Mouse (Mus musculus): ENCODE measurements at regions not wholly inside any gene's neighbourhood (a gene's known extent, or its start where the extent isn't known, plus 50 kb on each side); places are given as distances from the start of the nearest gene placed in this dataset.

DNA sequence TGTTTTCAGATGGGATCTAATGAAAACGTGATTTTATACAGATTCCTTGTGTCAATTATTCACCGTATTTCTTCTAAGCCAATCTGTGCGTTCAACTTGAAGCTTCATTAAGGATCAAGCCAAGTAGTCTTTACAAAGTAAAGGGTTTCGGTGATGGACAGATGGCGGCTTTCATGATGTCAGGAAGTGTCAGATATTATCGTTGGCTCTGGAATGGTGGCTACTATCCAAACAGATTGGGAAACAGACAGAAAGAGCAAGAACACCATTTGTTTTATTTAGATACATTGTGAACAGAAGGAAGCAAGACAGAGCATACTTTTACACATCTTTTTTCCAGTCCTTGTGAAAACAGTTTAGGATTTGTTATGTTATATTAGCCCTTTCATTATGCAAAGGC is 269.3 kb downstream of the Etv1 start:
- no peaks in the 10 kb centered on the region for H3K36me3 ChIP-seq (replicated peaks in 1 of 2; ENCODE audit: control insufficient read depth in 1 of 2, insufficient read depth in 1 of 2, low read length in 1 of 2)
- dilution Hi-C loops (cut with MboI; ENCODE audit: extremely low pct_ligation_motif_present, extremely low pct_unique_long_range_greater_than_20kb, low sequenced_read_pairs), result no loop called here
- no peak overlapping the region for H3K9ac ChIP-seq (ENCODE audit: insufficient read depth, low read depth)
- no peak overlapping the region for H3K4me2 ChIP-seq (ENCODE audit: insufficient read depth, low read depth, poor library complexity, severe bottlenecking)
- no peaks in the 10 kb centered on the region for H3K4me1 ChIP-seq (ENCODE audit: control insufficient read depth in 1 of 2, insufficient read depth in 2 of 2)
- H3K79me2 ChIP-seq (replicated peaks; ENCODE audit: control insufficient read depth, extremely low read depth, insufficient read depth, poor library complexity, severe bottlenecking), result no peaks in the 10 kb centered on the region
- DNase-seq (ENCODE audit: extremely low read depth), result no peak
- no peaks in the 10 kb centered on the region for H3K9me3 ChIP-seq (replicated peaks; ENCODE audit: low read length)
- TF ChIP-seq SIN3A (IDR thresholded peaks at IDR 0.05; ENCODE audit: low read length) (no peak), USF2 (conservative IDR thresholded peaks at IDR 0.05; ENCODE audit: low read depth, low read length) (no peak), HCFC1 (IDR thresholded peaks at IDR 0.05; ENCODE audit: low read depth, low read length) (no peak), RCOR1 (conservative IDR thresholded peaks at IDR 0.05; ENCODE audit: low read depth, low read length) (no peak), JUN (IDR thresholded peaks at IDR 0.05; ENCODE audit: insufficient read depth, low read depth, low read length) (no peak), PAX5 (IDR thresholded peaks at IDR 0.05; ENCODE audit: low read length) (no peak), CHD1 (IDR thresholded peaks at IDR 0.05; ENCODE audit: low read depth, low read length) (no peak), MAZ (IDR thresholded peaks at IDR 0.05; ENCODE audit: low read depth, low read length) (no peak), RAD21 (IDR thresholded peaks at IDR 0.05; ENCODE audit: low read depth, low read length) (no peak)
- no peaks in the 10 kb centered on the region for H3K27me3 ChIP-seq (replicated peaks)
- no peak overlapping the region for H3K27ac ChIP-seq (ENCODE audit: insufficient read depth, low read depth)
- in situ Hi-C loops (cut with MboI; ENCODE audit: low pct_ligation_motif_present, low pct_unique_long_range_greater_than_20kb, low sequenced_read_pairs), result no loop called here
- H3K4me3 ChIP-seq (replicated peaks in 1 of 3; ENCODE audit: low read depth in 2 of 3, low read length in 2 of 3, poor library complexity in 1 of 3), result no peak overlapping the region

GRCm38 (mm10) chr12:39048958-39049357 is 269.8 kb downstream of the Etv1 start:
- Histone ChIP-seq H3K36me3 (replicated peaks in 1 of 2; ENCODE audit: control insufficient read depth in 1 of 2, insufficient read depth in 1 of 2, low read length in 1 of 2) (no peaks in the 10 kb centered on the region), H3K4me3 (replicated peaks in 1 of 3; ENCODE audit: low read depth in 2 of 3, low read length in 2 of 3, poor library complexity in 1 of 3) (no peak overlapping the region), H3K27me3 (replicated peaks) (no peaks in the 10 kb centered on the region), H3K4me1 (ENCODE audit: control insufficient read depth in 1 of 2, insufficient read depth in 2 of 2) (no peaks in the 10 kb centered on the region), H3K9me3 (replicated peaks; ENCODE audit: low read length) (no peaks in the 10 kb centered on the region), H3K79me2 (replicated peaks; ENCODE audit: control insufficient read depth, extremely low read depth, insufficient read depth, poor library complexity, severe bottlenecking) (no peaks in the 10 kb centered on the region), H3K9ac (ENCODE audit: insufficient read depth, low read depth) (no peak overlapping the region), H3K27ac (ENCODE audit: insufficient read depth, low read depth) (no peak overlapping the region), H3K4me2 (ENCODE audit: insufficient read depth, low read depth, poor library complexity, severe bottlenecking) (no peak overlapping the region)
- peak; percentile 39 for DNase-seq (ENCODE audit: extremely low read depth)
- in situ Hi-C loops (cut with MboI; ENCODE audit: low pct_ligation_motif_present, low pct_unique_long_range_greater_than_20kb, low sequenced_read_pairs) (no loop called here), dilution Hi-C loops (cut with MboI; ENCODE audit: extremely low pct_ligation_motif_present, extremely low pct_unique_long_range_greater_than_20kb, low sequenced_read_pairs) (no loop called here)
- no peak for TF ChIP-seq PAX5 (IDR thresholded peaks at IDR 0.05; ENCODE audit: low read length)
- no peak for TF ChIP-seq TCF12 (IDR thresholded peaks at IDR 0.05; ENCODE audit: low read depth, low read length)
- TF ChIP-seq CTCF (conservative IDR thresholded peaks at IDR 0.05 in 1 of 2, IDR thresholded peaks at IDR 0.05 in 1 of 2; ENCODE audit: low read depth in 2 of 2, low read length in 2 of 2), result peak; percentile 37 to 68; a peak in 3 of 4 replicates
- TF ChIP-seq BHLHE40 (IDR thresholded peaks at IDR 0.05; ENCODE audit: low read depth, low read length), result no peak
- no peak for TF ChIP-seq USF1 (IDR thresholded peaks at IDR 0.05; ENCODE audit: low read depth, low read length)
- no peak for TF ChIP-seq SIN3A (IDR thresholded peaks at IDR 0.05; ENCODE audit: low read length)
- no peak for TF ChIP-seq JUND (conservative IDR thresholded peaks at IDR 0.05; ENCODE audit: low read depth, low read length)
- no peak for TF ChIP-seq MEF2A (IDR thresholded peaks at IDR 0.05; ENCODE audit: borderline replicate concordance, low read depth, low read length)
- no peak for TF ChIP-seq MAZ (IDR thresholded peaks at IDR 0.05; ENCODE audit: low read depth, low read length)
- no peak for TF ChIP-seq JUN (IDR thresholded peaks at IDR 0.05; ENCODE audit: insufficient read depth, low read depth, low read length)
- TF ChIP-seq SMC3 (IDR thresholded peaks at IDR 0.05; ENCODE audit: low read depth, low read length), result peak; percentile 64
- no peak for TF ChIP-seq ELF1 (IDR thresholded peaks at IDR 0.05; ENCODE audit: low read depth, low read length)
- no peak for TF ChIP-seq IRF4 (IDR thresholded peaks at IDR 0.05; ENCODE audit: low read depth, low read length)
- TF ChIP-seq MYC (IDR thresholded peaks at IDR 0.05; ENCODE audit: low read depth, low read length), result no peak
- TF ChIP-seq ZNF384 (IDR thresholded peaks at IDR 0.05; ENCODE audit: low read depth, low read length), result no peak
- TF ChIP-seq TBP (conservative IDR thresholded peaks at IDR 0.05; ENCODE audit: low read depth, low read length), result no peak
- no peak for TF ChIP-seq ZC3H11A (IDR thresholded peaks at IDR 0.05; ENCODE audit: low read depth, low read length)
- TF ChIP-seq USF2 (conservative IDR thresholded peaks at IDR 0.05; ENCODE audit: low read depth, low read length), result no peak
- no peak for TF ChIP-seq NRF1 (IDR thresholded peaks at IDR 0.05; ENCODE audit: low read depth, low read length)
- no peak for TF ChIP-seq ETS1 (conservative IDR thresholded peaks at IDR 0.05; ENCODE audit: low read depth, low read length)
- TF ChIP-seq MXI1 (IDR thresholded peaks at IDR 0.05; ENCODE audit: low read depth, low read length), result no peak
- no peak for TF ChIP-seq MAX (IDR thresholded peaks at IDR 0.05; ENCODE audit: low read length)
- no peak for TF ChIP-seq POLR2AphosphoS2 (IDR thresholded peaks at IDR 0.05; ENCODE audit: low read depth, low read length)
- TF ChIP-seq RAD21 (IDR thresholded peaks at IDR 0.05; ENCODE audit: low read depth, low read length), result peak; percentile 58
- no peak for TF ChIP-seq KAT2A (IDR thresholded peaks at IDR 0.05; ENCODE audit: insufficient replicate concordance, low read length)
- no peak for TF ChIP-seq E2F4 (IDR thresholded peaks at IDR 0.05; ENCODE audit: insufficient replicate concordance, low read depth, low read length)
